Mouse (Mus musculus) liver, embryonic 11.5 days (tissue): ENCODE data around the gene Tceanc2. TPM values are rescaled to one million over a fixed set of nuclear protein-coding genes. Genes with fewer than 3 reads are reported as not detected.
A peak's percentile ranks its signal among the peaks of the same experiment; 100 is the strongest.

Experiments
- ATAC-seq: fragments of 200-750 bp; cut with Nextera tagmentation; replicated peaks from 2 replicates; pipeline ENCODE4 v1.8.0; 2017; ENCODE audit warnings: moderate number of reproducible peaks, mild to moderate bottlenecking, moderate TSS enrichment, moderate library complexity; ENCODE audit not compliant: low FRiP score
- DNase-seq: peaks from one replicate; pipeline ENCODE4 v3.0.0-alpha.2; 2017; ENCODE audit warnings: low spot score
- H3K27ac ChIP-seq: fragments of 300-500 bp; sonication (generic); 2 replicates; pipeline ENCODE4 v1.5.1; 2014; ENCODE audit warnings: mild to moderate bottlenecking, low read depth, low read length, control low read depth
- H3K27me3 ChIP-seq: fragments of 300-500 bp; sonication (generic); replicated peaks from 2 replicates; pipeline ENCODE4 v1.6.1; 2014; ENCODE audit warnings: low read length, mixed read lengths; ENCODE audit not compliant: control insufficient read depth, insufficient read depth
- H3K36me3 ChIP-seq: fragments of 300-500 bp; sonication (generic); 2 replicates; pipeline ENCODE4 v1.6.1; 2014; ENCODE audit warnings: mild to moderate bottlenecking, low read length, moderate library complexity, mixed read lengths; ENCODE audit not compliant: control insufficient read depth, insufficient read depth
- H3K4me1 ChIP-seq: fragments of 300-500 bp; sonication (generic); replicated peaks from 2 replicates; pipeline ENCODE4 v1.6.1; 2014; ENCODE audit warnings: low read length, mixed read lengths; ENCODE audit not compliant: control insufficient read depth, insufficient read depth
- H3K4me2 ChIP-seq: fragments of 300-500 bp; sonication (generic); 2 replicates; pipeline ENCODE4 v1.6.1; 2014; ENCODE audit warnings: mild to moderate bottlenecking, control low read depth, moderate library complexity
- H3K4me3 ChIP-seq: fragments of 300-500 bp; sonication (generic); 2 replicates; pipeline ENCODE4 v1.5.1; 2014; ENCODE audit warnings: low read depth, low read length, control low read depth
- H3K9ac ChIP-seq: fragments of 300-500 bp; sonication (generic); 2 replicates; pipeline ENCODE4 v1.6.1; 2014; ENCODE audit warnings: low read depth, low read length, control low read depth
- H3K9me3 ChIP-seq: fragments of 300-500 bp; sonication (generic); 2 replicates; pipeline ENCODE4 v1.6.1; 2016; ENCODE audit warnings: low read length, inconsistent platforms, mixed read lengths; ENCODE audit not compliant: control insufficient read depth
- WGBS: fragments of 180-500 bp; shearing (Covaris S2); extraction: QIAGEN DNeasy Blood & Tissue Kit; methylation state at CpG from one replicate; pipeline ENCODE4 v1.1.7; 2014; 5-methylcytosine and 5-hydroxymethylcytosine counted together
- polyA plus RNA-seq: library from polyadenylated mRNA; unstranded; fragments of >200 nt; fragmentation: Nextera tagmentation; extraction: Ambion mirVana; gene quantifications from 2 replicates; pipeline ENCODE4 v1.2.1, GENCODE M21; 2014

The Tceanc2 gene
- polyA plus RNA-seq, 1 experiment from 2014 or later = 23.0 TPM

DNA sequence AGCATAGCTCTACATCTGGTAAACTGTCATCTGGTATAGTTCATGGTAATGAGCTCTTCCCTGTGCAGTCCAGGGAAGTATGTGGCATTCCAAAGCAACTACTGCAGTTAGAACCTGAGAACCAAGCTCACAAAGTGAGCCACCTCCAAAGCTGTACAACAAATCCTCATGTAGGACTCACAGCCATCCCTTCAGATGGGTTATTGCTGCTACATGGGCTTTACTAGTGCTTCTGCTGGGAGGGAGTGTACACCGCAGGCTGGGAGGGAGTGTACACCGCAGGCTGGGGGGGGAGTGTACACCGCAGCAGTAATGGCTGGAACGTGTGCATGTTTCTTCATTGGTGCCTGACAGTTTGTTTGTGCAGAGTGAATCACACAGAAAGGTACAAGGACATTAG, 4.3 kb upstream of the Tceanc2 start:
- Histone ChIP-seq H3K27me3 (no peaks in the 10 kb centered on the region), H3K9me3 (no peaks in the 10 kb centered on the region), H3K4me3 (no peak overlapping the region), H3K4me1 (peaks cover 35% of the 10 kb centered on the region), H3K27ac (no peak overlapping the region), H3K36me3 (peaks cover 11% of the 10 kb centered on the region; the same call in 1 of the 2 replicates), H3K9ac (no peak overlapping the region), H3K4me2 (peak overlapping the region; percentile 34)
- DNase-seq (no peak), ATAC-seq (no peak)
- 77% methylated on average over 4 of the region's 4 CpGs for WGBS

DNA sequence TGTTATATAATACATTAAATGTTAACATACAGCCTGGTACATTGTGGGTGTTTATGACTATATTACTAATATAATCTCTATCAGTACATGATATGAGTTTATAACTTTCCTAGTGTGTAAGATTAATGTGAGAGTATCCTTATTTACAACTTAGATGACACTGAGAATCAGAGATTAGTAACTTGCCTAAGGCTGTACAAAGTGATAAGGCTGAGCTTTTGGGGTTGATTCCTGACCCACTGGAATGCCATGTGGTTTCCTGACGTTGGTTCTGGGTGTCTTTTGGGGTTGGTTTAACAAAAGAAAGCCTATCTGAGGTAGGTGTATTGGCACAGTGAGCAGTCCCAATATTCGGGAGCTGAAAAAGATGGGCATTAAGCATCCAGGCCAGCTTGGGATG, 3.9 kb upstream of the Tceanc2 start:
- H3K9ac ChIP-seq = no peak overlapping the region
- no peaks in the 10 kb centered on the region for H3K27me3 ChIP-seq
- H3K4me1 ChIP-seq = peaks cover 35% of the 10 kb centered on the region
- H3K36me3 ChIP-seq = peaks cover 9% of the 10 kb centered on the region; the same call in 1 of the 2 replicates
- H3K9me3 ChIP-seq = no peaks in the 10 kb centered on the region
- no peak overlapping the region for H3K4me3 ChIP-seq
- WGBS = 43% methylated on average over 2 of the region's 2 CpGs
- ATAC-seq (no peak), DNase-seq (no peak)
- H3K27ac ChIP-seq = no peak overlapping the region
- peak overlapping the region; percentile 34 for H3K4me2 ChIP-seq

DNA sequence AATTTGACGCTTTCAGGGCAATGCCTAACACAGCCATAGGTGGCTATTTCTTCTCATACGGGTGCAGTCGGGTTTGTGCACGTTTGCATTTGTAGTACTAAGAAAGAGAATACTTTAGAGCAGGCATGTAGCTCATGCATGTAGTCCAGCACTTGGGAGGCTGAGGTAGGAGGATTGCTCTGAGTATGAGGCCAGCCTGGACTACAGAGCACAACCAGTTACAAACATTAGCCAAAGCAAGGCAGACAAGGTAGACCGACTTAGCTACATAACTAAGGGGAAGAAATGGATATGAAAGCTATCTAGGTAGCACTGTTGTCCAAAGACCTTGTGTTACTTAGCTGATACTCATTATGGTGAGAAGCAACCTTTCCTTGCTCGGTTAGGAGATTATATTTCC, 3.0 kb upstream of the Tceanc2 start:
- WGBS = 79% methylated on average over 6 of the region's 6 CpGs
- DNase-seq = no peak
- peaks cover 43% of the 10 kb centered on the region for H3K4me1 ChIP-seq

DNA sequence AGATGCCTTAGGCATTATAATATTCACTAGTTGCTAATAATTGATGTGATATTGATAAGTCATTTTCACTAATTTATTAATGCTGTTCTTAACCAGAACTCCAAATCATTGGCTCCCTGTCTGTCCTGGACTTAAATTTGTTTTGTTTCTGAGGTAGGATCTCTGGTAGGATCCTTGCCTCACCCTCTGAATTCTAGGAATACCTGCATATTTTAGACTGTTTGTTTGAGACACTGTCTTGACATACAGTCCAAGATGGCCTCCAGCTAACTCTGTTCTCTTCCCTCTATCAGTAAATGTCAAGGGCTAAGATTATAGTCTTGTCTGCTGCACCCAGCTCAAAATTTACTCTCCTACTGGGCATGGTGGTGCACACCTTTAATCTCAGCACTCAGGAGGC, 1.8 kb upstream of the Tceanc2 start:
- DNase-seq = no peak
- Histone ChIP-seq H3K27ac (no peak overlapping the region), H3K27me3 (no peaks in the 10 kb centered on the region), H3K36me3 (no peaks in the 10 kb centered on the region; the same call in 1 of the 2 replicates), H3K4me2 (peak overlapping the region; percentile 78), H3K9ac (no peak overlapping the region), H3K4me3 (0 out of 2 replicates have a peak overlapping the region, but pooled peaks have one; percentile 77), H3K9me3 (no peaks in the 10 kb centered on the region), H3K4me1 (peaks cover 43% of the 10 kb centered on the region)
- ATAC-seq = no peak

More for the DNA sequence above, 3.0 kb upstream of the Tceanc2 start:
- ATAC-seq = no peak
- Histone ChIP-seq H3K9ac (no peak overlapping the region), H3K27me3 (no peaks in the 10 kb centered on the region), H3K4me3 (no peak overlapping the region), H3K27ac (0 out of 2 replicates have a peak overlapping the region, but pooled peaks have one; percentile 38), H3K9me3 (no peaks in the 10 kb centered on the region), H3K36me3 (peaks cover 3% of the 10 kb centered on the region; the same call in 1 of the 2 replicates), H3K4me2 (peak overlapping the region; percentile 13; the same call in 1 of the 2 replicates)

DNA sequence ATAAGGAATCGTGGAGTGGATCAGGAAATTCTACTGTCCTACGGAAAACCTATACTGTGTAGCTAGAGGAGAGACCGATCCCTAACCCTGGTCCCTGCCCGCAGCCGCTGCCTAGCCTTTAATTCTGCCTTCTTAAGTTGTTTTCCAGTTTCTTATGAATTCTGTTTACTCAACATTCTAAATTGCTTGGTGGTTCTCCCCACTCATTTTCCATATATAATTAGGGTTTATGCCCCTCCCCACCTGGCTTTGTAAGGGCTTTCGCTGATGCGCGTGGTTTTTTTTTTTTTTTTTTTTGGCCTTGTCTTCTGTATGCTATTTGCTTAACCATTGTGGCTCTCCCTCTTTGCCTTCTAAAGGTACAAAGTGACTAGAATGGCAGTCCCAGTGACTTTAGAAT, 645 bp upstream of the Tceanc2 start:
- H3K4me1 ChIP-seq = peaks cover 43% of the 10 kb centered on the region
- H3K9me3 ChIP-seq = no peaks in the 10 kb centered on the region
- H3K4me3 ChIP-seq = peak overlapping the region; percentile 77
- peaks cover 3% of the 10 kb centered on the region; the same call in 1 of the 2 replicates for H3K36me3 ChIP-seq
- WGBS = 4% methylated on average over 8 of the region's 8 CpGs
- peak overlapping the region; percentile 99 for H3K27ac ChIP-seq
- H3K4me2 ChIP-seq = peak overlapping the region; percentile 78
- H3K9ac ChIP-seq = peak overlapping the region; percentile 76
- DNase-seq (peak; percentile 37), ATAC-seq (no peak)
- H3K27me3 ChIP-seq = no peaks in the 10 kb centered on the region

DNA sequence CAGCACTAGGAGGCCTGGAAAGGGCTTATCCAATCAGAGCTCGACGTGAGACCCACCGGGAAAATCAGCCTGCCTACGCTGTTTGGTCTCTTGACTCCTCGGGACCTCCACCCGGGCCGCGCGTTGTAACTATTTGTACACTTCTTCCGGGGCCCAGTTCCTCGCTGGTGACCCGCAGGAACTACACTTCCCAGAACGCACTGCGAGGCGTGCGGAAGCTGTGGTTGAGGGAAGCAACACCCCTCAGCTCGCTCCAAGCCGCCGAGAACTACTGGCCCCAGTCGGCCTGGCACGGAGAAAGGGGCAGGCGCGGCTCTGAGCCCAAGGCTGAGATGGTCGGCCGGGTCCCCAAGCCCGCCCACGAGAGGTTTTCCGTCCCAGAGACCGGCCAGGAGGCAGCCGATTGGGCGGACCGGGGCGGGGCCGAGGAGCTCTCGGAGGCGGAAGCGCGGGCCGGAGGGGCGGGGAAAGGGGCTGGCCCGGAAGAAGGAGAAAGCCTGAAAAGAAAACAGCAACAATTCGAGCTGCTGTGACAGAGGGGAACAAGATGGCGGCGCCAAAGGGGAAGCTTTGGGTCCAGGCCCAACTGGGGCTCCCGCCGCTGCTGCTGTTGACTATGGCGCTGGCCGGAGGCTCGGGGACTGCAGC, 610 bp downstream of the Tceanc2 start, which contains the start of gene Tmem59:
Tmem59 (plus strand) TSS at position 218 of the 648 bp plus-strand sequence.
- under 1% methylated on average over 49 of the region's 49 CpGs for WGBS
- peak within 1 kb of the TSS; percentile 76 for H3K9ac ChIP-seq
- peak within 1 kb of the TSS; percentile 99 for H3K27ac ChIP-seq
- H3K9me3 ChIP-seq = no peaks in the 10 kb centered on the region
- peak within 1 kb of the TSS; percentile 77 for H3K4me3 ChIP-seq
- ATAC-seq (peak; percentile 90), DNase-seq (peak; percentile 98)
- H3K36me3 ChIP-seq = peaks cover 3% of the 10 kb centered on the region; the same call in 1 of the 2 replicates
- peak within 1 kb of the TSS; percentile 78 for H3K4me2 ChIP-seq
- peaks cover 42% of the 10 kb centered on the region for H3K4me1 ChIP-seq
- H3K27me3 ChIP-seq = no peaks in the 10 kb centered on the region

DNA sequence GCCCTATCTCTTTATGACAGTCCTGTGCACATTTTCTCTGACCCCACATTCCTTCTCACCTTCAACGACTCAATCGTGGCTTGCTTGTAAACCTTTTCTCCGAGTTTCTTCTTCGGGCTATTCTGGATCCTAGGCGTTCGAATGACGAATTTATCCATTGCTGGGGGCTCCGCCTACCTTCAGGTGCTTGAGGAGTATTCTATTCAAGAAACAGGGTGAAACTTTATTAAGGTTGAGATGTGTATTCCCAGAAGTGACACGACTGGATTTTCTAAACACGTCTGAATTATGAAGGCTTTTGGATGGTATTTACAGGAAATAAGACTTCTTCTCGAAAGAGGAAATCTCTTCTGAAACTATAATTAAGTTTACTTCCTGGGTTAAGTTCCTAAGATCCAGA, 1.4 kb downstream of the Tceanc2 start:
- no peaks in the 10 kb centered on the region for H3K9me3 ChIP-seq
- H3K27ac ChIP-seq = peak overlapping the region; percentile 99
- H3K4me1 ChIP-seq = peaks cover 34% of the 10 kb centered on the region
- ATAC-seq (no peak), DNase-seq (no peak)
- peak overlapping the region; percentile 77 for H3K4me3 ChIP-seq
- WGBS = 45% methylated on average over 11 of the region's 11 CpGs
- peak overlapping the region; percentile 76 for H3K9ac ChIP-seq
- H3K36me3 ChIP-seq = peaks cover 3% of the 10 kb centered on the region; the same call in 1 of the 2 replicates
- H3K27me3 ChIP-seq = no peaks in the 10 kb centered on the region
- H3K4me2 ChIP-seq = peak overlapping the region; percentile 78

DNA sequence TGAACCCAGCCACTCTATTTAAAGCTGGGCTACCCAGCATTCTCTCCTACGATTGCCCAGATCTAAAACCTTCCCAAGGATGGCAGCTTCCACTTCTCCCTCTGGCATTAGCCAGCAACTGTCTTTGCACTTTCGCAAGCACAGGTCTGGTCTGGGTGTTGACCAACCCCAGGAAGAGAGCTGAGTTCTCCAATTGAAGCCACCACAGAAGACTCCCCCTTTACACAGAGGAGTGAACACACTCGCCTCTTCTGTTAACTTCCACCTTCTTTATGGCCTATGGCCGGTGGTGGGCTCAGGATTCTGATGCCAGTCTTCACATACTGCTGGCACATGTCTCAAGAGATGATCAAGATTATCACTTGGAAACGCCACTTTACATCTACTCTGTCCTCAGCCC, 11.1 kb downstream of the Tceanc2 start:
- Histone ChIP-seq H3K27ac (no peak overlapping the region), H3K27me3 (no peaks in the 10 kb centered on the region), H3K36me3 (peaks cover 8% of the 10 kb centered on the region), H3K9ac (no peak overlapping the region), H3K9me3 (no peaks in the 10 kb centered on the region), H3K4me2 (no peak overlapping the region), H3K4me3 (no peak overlapping the region), H3K4me1 (no peaks in the 10 kb centered on the region)
- WGBS = 76% methylated on average over 5 of the region's 5 CpGs
- ATAC-seq (no peak), DNase-seq (no peak)

DNA sequence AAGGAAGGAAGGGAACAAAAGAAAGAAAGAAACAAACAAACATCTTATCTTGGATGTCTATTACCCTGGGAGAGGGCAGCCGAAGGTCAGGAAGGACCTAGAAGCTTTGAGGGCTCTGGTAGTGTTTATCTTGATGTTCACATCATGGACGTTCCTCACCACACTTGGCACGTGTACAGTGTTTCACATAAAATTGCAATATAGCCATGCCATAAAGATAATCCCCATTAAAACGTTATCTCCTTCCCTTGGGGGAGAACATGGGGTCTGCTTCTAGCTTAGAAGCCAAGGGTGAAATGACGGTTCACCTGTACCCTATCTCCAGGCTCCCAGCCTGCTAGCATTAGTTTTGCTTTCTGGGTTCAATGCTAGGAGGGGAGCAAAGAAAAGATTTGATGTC, 12.2 kb downstream of the Tceanc2 start:
- DNase-seq (no peak), ATAC-seq (no peak)
- Histone ChIP-seq H3K4me1 (no peaks in the 10 kb centered on the region), H3K4me2 (no peak overlapping the region), H3K9me3 (no peaks in the 10 kb centered on the region), H3K4me3 (no peak overlapping the region), H3K27ac (no peak overlapping the region), H3K36me3 (peaks cover 8% of the 10 kb centered on the region), H3K27me3 (no peaks in the 10 kb centered on the region), H3K9ac (no peak overlapping the region)
- 75% methylated on average over 5 of the region's 5 CpGs for WGBS
